Mouse (Mus musculus) heart, embryonic 14.5 days (tissue): ENCODE results near the gene Trim15. TPM values are rescaled to one million over a fixed set of nuclear protein-coding genes. Genes with fewer than 3 reads are reported as not detected.
A peak's percentile ranks its signal among the peaks of the same experiment; 100 is the strongest.
"Not testable (repeated sequence)": the region's sequence is repeated elsewhere in the genome, so short reads cannot be mapped to it uniquely, and the experiment has no call there.

ENCODE experiments used
- ATAC-seq: fragments of 200-750 bp; cut with Nextera tagmentation; 2 replicates; pipeline ENCODE4 v1.8.0; 2017; ENCODE audit warnings: low read depth, moderate TSS enrichment; ENCODE audit not compliant: insufficient number of reproducible peaks, insufficient read depth, low FRiP score
- H3K27ac ChIP-seq, 2 experiments: fragments of 200-500 bp in 1 of 2; fragments of 300-500 bp in 1 of 2; sonication (generic) in 1 of 2; replicated peaks in 1 of 2; 2 replicates each; pipeline ENCODE4 v1.5.1; 2012 to 2014; ENCODE audit warnings: low read depth in 2 of 2, low read length in 2 of 2, control low read depth in 1 of 2, mild to moderate bottlenecking in 1 of 2, mixed read lengths in 1 of 2; ENCODE audit not compliant: control insufficient read depth in 1 of 2, insufficient read depth in 1 of 2
- H3K27me3 ChIP-seq: fragments of 300-500 bp; sonication (generic); 2 replicates; pipeline ENCODE4 v1.6.1; 2014; ENCODE audit warnings: mild to moderate bottlenecking, low read length, control low read depth; ENCODE audit not compliant: control insufficient read depth, insufficient read depth
- H3K36me3 ChIP-seq: fragments of 300-500 bp; sonication (generic); 2 replicates; pipeline ENCODE4 v1.6.1; 2014; ENCODE audit warnings: mild to moderate bottlenecking, control low read depth, low read length, mixed read lengths; ENCODE audit not compliant: control insufficient read depth, insufficient read depth
- H3K4me1 ChIP-seq, 2 experiments: fragments of 200-500 bp in 1 of 2; fragments of 300-500 bp in 1 of 2; sonication (generic) in 1 of 2; 2 replicates each; pipeline ENCODE4 v1.6.1; 2012 to 2014; ENCODE audit warnings: low read length in 2 of 2, control low read depth in 1 of 2, mixed read lengths in 1 of 2; ENCODE audit not compliant: control insufficient read depth in 2 of 2, insufficient read depth in 2 of 2
- H3K4me2 ChIP-seq: fragments of 300-500 bp; sonication (generic); 2 replicates; pipeline ENCODE4 v1.6.1; 2014; ENCODE audit warnings: mild to moderate bottlenecking, low read length
- H3K4me3 ChIP-seq, 2 experiments: fragments of 200-500 bp in 1 of 2; fragments of 300-500 bp in 1 of 2; sonication (generic) in 1 of 2; 2 replicates each; pipeline ENCODE4 v1.5.1; 2012 to 2014; ENCODE audit warnings: low read length in 2 of 2, mild to moderate bottlenecking in 2 of 2, control low read depth in 1 of 2, low read depth in 1 of 2, moderate library complexity in 1 of 2; ENCODE audit not compliant: control insufficient read depth in 1 of 2, insufficient read depth in 1 of 2
- H3K9ac ChIP-seq: fragments of 300-500 bp; sonication (generic); 2 replicates; pipeline ENCODE4 v1.6.1; 2014; ENCODE audit warnings: mild to moderate bottlenecking, low read length
- H3K9me3 ChIP-seq: fragments of 300-500 bp; sonication (generic); 2 replicates; pipeline ENCODE4 v1.6.1; 2016; ENCODE audit warnings: low read length, control low read depth; ENCODE audit not compliant: control insufficient read depth
- WGBS: fragments of 180-500 bp; shearing (Covaris S2); extraction: QIAGEN DNeasy Blood & Tissue Kit; methylation state at CpG from one replicate; pipeline ENCODE4 v1.1.7; 2014; 5-methylcytosine and 5-hydroxymethylcytosine counted together
- polyA plus RNA-seq: library from polyadenylated mRNA; unstranded; fragments of >200 nt; fragmentation: Nextera tagmentation; extraction: Ambion mirVana; gene quantifications from 2 replicates; pipeline ENCODE4 v1.2.1, GENCODE M21; 2014

Trim15 gene
- polyA plus RNA-seq, 1 experiment from 2014 or later: not detected

DNA sequence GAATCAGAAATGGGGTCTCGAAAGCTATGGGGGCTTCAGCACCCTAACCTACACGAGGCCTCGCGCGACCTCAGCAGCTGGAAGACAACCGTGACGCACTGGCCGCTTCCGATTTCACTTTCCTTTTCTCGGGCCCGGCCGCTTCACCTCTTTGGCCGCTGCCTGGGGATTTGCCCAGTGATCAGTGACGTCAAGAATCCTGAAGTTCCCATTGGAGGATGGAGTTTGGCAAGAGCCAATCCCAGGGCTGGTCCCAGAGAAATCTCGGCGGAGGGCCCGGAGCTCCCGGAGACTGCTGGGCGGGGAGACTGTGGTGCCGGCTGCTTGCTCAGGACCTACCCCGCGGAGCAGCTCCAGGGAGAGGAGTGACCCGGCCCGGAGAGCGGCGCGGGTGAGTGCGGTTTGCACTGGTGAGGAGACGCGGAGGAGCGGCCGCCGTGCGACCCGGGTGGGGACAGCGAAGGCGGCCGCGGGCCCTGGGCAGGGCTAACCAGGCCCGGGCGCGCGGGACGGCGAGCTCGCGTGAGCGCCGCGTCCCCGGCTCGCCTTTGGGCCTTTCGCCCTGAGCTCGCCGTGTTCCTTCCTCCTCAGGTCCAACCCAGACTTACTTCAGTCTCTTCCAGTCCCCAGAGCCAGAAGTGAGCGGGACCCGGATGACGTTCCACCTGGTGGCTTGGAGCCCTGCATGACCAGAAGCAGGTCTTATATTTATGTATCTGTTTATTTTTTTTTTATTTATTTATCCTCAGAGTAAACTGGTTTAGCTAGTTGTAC is 29.9 kb downstream of the Trim15 start, which contains the start of gene Trim26:
Trim26 (plus strand) TSS at position 261 of the 774 bp plus-strand sequence.
- Histone ChIP-seq H3K9ac (peak within 1 kb of the TSS; percentile 88), H3K4me1 (peaks cover 6 to 15% of the 10 kb centered on the region in 2 experiments; a peak in 3 of 4 replicates), H3K4me2 (peak within 1 kb of the TSS; percentile 78), H3K27ac (peak within 1 kb of the TSS; percentile 83 to 93), H3K36me3 (0 out of 2 replicates have a peak, but pooled peaks cover 3% of the 10 kb centered on the region), H3K27me3 (no peaks in the 10 kb centered on the region), H3K4me3 (peak within 1 kb of the TSS; percentile 65 to 75), H3K9me3 (no peaks in the 10 kb centered on the region)
- peak; percentile 99 for ATAC-seq
- WGBS: 0% methylated on average over 55 of the region's 58 CpGs

DNA sequence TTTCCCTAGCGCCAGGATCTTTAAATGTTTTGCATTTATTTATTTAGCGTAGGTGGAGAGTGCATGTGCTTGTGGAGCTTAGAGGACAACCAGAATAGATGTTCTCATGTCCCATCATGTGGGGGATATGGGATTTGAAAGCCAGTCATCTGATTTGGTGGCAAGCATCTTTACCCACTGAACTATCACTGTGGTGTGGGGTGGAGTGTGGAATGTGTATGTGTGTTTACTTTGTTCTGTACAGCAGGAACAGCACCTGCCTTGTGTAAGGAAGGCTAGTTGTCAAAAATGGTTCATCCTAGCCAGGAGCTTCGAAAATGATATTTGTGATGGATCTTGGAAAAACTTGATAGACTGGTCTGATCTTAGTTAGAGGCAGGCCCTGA is 30.6 kb downstream of the Trim15 start:
- Histone ChIP-seq H3K9ac (peak overlapping the region; percentile 74), H3K27ac (peak overlapping the region; percentile 83 to 93), H3K36me3 (0 out of 2 replicates have a peak, but pooled peaks cover 3% of the 10 kb centered on the region), H3K9me3 (no peaks in the 10 kb centered on the region), H3K4me3 (peak overlapping the region; percentile 57 to 65), H3K27me3 (no peaks in the 10 kb centered on the region), H3K4me1 (peaks cover 6 to 15% of the 10 kb centered on the region in 2 experiments; a peak in 3 of 4 replicates), H3K4me2 (peak overlapping the region; percentile 78)
- no peak for ATAC-seq
- 18% methylated on average over 3 of the region's 3 CpGs for WGBS

DNA sequence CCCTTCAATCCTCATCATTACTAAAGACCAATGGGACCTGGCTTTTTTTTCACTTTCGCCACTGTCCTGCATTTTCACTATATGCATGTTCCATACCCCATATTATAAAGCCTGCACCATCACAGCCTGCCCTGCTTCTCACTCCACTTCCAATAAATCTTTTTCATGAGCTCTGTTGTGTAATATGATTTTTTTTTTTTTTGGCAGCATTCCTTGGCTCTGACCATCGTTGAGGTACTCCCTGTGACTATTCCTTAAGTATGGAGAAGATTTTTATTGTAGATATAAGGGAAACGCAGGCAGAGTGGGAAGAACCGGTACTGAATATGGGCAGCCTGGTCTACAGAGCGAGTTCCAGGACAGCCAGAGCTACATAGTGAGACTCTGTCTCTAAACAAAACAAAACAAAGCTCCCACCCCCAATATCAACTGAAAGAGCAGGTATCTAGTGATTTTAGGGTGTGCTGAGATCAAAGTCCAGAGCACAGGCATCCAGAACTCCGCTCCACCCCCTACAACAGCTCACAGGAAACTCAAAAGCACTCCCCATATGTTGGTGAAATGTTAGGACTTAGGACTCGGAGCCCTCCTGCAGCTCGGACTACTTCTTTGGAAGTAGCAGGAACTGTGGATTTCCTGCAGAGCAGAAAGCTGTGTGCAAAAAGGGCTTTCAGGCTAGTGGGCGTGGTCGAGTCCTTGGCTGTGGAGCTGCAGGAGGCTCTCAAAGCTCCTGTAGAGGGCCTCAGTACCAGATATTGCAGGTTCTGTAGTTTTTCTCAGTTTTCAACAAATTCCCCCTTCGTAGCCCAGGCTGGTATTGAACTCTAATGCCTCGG is 31.2 kb downstream of the Trim15 start:
- H3K27ac ChIP-seq: peak overlapping the region; percentile 83 to 93
- peak overlapping the region; percentile 78 for H3K4me2 ChIP-seq
- H3K4me1 ChIP-seq: peaks cover 6 to 15% of the 10 kb centered on the region in 2 experiments; a peak in 3 of 4 replicates
- H3K36me3 ChIP-seq: 0 out of 2 replicates have a peak, but pooled peaks cover 3% of the 10 kb centered on the region
- peak overlapping the region; percentile 74 for H3K9ac ChIP-seq
- H3K4me3 ChIP-seq: peak overlapping the region; percentile 57 to 65; a peak in 3 of 4 replicates
- 30% methylated on average over 12 of the region's 12 CpGs for WGBS
- ATAC-seq: no peak
- no peaks in the 10 kb centered on the region for H3K27me3 ChIP-seq
- no peaks in the 10 kb centered on the region for H3K9me3 ChIP-seq

DNA sequence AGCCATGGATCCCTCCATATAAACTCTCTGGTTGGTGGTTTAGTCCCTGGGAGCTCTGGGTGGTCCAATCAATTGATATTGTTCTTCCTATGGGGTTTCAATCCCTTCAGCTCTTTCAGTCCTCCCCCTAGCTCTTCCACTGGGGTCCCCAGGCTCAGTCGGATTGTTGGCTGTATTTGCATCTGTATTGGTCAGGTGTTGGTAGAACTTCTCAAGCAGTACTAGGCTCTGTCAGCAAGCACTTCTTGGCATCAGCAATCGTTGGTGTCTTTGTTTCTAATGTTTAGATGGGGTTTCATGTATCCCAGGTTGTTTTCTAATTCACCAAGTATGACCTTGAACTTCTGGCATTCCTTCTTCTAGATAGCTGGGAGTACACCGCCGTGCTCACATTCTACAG is 34.3 kb downstream of the Trim15 start:
- no peak overlapping the region for H3K27ac ChIP-seq
- ATAC-seq: no peak

GRCm38 (mm10) chr17:36830470-36830869 is 36.5 kb downstream of the Trim15 start:
- ATAC-seq: no peak
- 58% methylated on average over 3 of the region's 3 CpGs for WGBS
- Histone ChIP-seq H3K27ac (no peak overlapping the region), H3K4me2 (no peak overlapping the region), H3K4me1 (no peaks in the 10 kb centered on the region), H3K36me3 (no peaks in the 10 kb centered on the region), H3K9me3 (no peaks in the 10 kb centered on the region), H3K4me3 (no peak overlapping the region), H3K9ac (no peak overlapping the region), H3K27me3 (peaks cover 4% of the 10 kb centered on the region; the same call in 1 of the 2 replicates)

More for the DNA sequence above, 34.3 kb downstream of the Trim15 start:
- H3K4me1 ChIP-seq: peaks cover 6 to 8% of the 10 kb centered on the region in 2 experiments; a peak in 3 of 4 replicates
- no peak overlapping the region for H3K4me2 ChIP-seq
- H3K9ac ChIP-seq: no peak overlapping the region
- peaks cover 4% of the 10 kb centered on the region; the same call in 1 of the 2 replicates for H3K27me3 ChIP-seq
- 49% methylated on average over 4 of the region's 4 CpGs for WGBS
- no peaks in the 10 kb centered on the region for H3K36me3 ChIP-seq
- H3K9me3 ChIP-seq: no peaks in the 10 kb centered on the region
- no peak overlapping the region for H3K4me3 ChIP-seq

GRCm38 (mm10) chr17:36828488-36828887 is 38.5 kb downstream of the Trim15 start:
- ATAC-seq: no peak
- 74% methylated on average over 2 of the region's 2 CpGs for WGBS
- Histone ChIP-seq H3K4me2 (no peak overlapping the region), H3K9me3 (no peaks in the 10 kb centered on the region), H3K27me3 (peaks cover 4% of the 10 kb centered on the region; the same call in 1 of the 2 replicates), H3K4me1 (no peaks in the 10 kb centered on the region), H3K27ac (no peak overlapping the region), H3K36me3 (no peaks in the 10 kb centered on the region), H3K4me3 (no peak overlapping the region), H3K9ac (no peak overlapping the region)

- H3K27ac ChIP-seq, H3K9ac ChIP-seq, H3K4me3 ChIP-seq, H3K4me1 ChIP-seq, H3K4me2 ChIP-seq, ATAC-seq, H3K27me3 ChIP-seq, H3K9me3 ChIP-seq, H3K36me3 ChIP-seq: not testable (repeated sequence)
- WGBS: 18% methylated on average over 5 of the region's 5 CpGs
Observed at GRCm38 (mm10) chr17:36826002-36826401, 41.0 kb downstream of the Trim15 start.
